Mouse (Mus musculus): Measurements from ENCODE around the gene Ppargc1a.

DNA sequence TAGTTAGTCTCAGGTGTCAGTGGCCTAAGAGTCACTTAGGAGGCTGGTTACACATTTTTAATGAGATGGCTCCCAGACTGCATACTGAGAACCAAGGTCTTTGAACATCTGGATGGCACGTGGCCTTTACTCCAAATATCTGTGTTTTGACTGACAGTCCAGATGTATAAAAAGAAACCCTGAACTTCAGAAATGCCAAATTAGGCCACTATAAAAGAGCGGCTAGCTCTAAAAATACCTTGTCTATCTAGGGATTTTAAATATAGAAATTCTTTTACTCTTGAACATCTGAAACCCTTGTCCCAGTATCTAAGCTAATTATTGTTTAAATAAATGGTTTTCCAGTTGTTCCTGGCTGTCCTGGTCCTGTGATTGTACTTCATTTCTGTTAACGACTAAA is 90.4 kb downstream of the Ppargc1a start:
- TF ChIP-seq CTCF (IDR thresholded peaks at IDR 0.05; ENCODE audit: borderline replicate concordance, control insufficient read depth, extremely low read depth, insufficient read depth, low read length, poor library complexity), result no peak
- no peak for TF ChIP-seq POLR2A (IDR thresholded peaks at IDR 0.05; ENCODE audit: control insufficient read depth, extremely low read depth, insufficient read depth, low read length, poor library complexity)

Data from thymus, adult 2 months (tissue).